Mouse (Mus musculus): ENCODE results near the gene Dusp5.
"Not testable (repeated sequence)": the region's sequence is repeated elsewhere in the genome, so short reads cannot be mapped to it uniquely, and the experiment has no call there.

Dusp5 gene

DNA sequence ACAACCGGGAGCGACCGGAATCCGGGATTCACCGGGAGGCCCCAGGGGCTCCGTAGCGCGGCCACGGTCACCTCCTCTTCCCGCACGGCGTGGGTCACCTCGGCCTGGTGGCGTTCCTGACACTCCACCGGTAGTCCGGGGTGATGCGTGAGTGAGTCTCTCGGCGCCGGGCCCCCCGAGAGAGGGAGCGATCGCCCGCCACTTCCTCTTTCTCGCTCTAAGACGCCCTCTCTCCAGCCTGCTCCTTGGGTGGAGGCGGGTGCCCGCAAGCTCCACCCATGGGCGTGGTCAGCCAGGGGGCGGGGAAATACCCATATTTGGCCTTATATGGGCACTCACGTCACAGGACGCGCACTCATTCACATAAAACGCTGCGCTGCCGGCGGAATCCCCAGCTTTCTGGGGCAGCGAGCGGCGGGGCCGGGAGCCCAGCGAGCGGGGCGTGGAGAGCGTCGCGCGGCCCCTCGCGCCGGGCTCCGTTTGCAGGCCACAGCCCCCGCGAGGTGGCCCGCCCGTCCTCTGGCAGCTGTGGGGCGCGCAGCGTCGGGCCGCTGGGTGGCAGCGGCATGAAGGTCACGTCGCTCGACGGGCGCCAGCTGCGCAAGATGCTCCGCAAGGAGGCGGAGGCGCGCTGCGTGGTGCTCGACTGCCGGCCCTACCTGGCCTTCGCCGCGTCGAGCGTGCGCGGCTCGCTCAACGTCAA, at the start of gene Dusp5:
TSS of gene Dusp5 (plus strand) at position 358 of the 703 bp plus-strand sequence.
- peak; percentile 98 for DNase-seq

DNA sequence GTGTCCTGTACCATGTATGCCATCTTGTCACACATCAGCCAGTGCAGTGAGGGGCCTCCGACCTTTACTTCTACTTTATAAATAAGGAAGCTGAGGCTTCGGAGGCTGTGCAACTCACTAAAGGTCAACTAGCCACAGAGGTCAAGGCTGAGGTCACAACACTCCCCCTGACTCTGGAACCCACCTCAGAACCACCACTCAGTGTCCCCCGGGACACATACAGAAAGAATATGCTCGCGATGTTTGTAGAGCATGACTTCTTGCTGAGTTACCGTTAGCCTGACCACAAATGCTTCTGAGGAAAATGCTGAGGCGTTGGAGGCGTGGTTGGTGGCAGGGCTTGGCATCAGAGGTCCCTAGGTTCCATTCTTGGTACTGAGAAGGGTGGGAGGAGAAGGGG, 49.3 kb upstream of the Dusp5 start:
- DNase-seq = peak; percentile 53

DNA sequence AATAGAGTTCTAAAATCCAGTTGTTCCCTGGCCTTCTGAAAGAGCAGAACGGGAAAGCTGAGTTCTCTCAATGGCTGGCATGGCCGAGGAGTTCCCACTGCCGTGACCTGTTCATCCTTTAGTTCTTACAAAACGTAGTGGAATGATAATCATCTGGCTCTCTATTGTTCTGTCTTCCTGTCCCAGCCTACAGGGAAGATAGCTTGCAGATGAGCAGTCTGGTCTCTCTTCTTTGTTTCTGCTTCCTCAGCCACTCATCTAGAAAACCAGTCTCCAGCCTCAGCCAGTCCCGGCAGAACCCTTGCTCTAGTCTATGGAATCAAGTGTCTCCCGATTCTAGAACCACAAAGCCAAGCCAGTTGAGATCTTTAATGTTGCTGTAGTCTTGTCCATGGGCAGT, 46.8 kb upstream of the Dusp5 start:
- no peak for DNase-seq

DNA sequence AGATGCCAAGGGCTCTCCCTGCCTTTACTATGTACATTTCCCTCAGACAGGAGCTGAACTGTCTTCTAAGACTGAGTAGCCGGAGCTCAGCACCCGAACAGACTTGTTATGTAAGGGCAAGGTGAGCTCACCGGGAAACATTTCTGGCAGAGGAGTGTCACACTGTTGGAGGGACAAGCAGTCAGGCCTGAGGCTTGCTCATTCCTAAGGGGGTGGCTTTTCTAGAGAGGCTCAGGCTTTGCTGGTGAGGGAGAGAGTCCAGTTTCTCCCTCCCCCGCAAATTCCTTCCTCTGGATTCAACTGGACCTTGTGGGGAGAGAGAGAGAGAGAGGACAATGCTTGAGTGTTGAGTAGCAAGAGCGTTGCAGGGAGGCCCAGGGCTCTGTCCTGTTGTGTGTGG, 46.4 kb upstream of the Dusp5 start:
- DNase-seq = no peak

DNA sequence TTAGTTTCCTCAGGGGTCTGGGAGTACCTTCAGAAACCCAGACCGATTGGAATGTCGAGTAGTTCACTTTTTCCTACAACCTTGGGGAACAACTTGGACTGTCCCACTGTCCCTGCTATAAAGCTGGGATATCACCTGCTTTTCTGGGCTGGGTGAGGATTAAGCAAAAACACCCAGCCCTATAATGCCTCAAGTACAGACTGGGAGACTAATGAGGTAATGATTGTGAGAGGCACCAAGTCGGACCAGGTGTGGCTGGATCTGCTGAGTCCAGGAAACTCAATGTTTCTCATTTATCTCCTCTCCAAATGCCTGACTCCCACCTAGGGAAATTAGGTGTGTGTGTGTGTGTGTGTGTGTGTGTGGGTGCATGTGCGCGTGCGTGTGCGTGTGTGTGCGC, 44.9 kb upstream of the Dusp5 start:
- no peak for DNase-seq

DNA sequence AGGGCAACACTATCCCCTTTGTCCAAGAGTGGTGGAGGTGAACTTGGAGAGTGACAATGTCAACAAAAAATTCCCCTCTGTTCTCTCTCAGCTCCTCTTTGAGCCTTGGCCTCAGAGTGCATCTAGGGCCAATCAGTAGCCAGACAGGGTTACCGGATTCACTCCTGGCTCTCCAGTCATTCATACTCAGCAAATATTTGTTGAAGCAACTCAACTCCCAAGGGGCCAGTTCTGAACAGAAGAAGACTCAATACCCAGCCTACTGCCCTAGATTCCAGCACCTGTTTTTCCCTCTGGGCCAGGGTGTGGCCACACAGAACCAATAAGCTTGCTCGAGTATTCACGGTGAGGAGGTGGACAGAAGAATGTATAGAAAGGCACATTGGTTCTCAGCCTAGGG, 44.0 kb upstream of the Dusp5 start:
- DNase-seq = no peak

DNA sequence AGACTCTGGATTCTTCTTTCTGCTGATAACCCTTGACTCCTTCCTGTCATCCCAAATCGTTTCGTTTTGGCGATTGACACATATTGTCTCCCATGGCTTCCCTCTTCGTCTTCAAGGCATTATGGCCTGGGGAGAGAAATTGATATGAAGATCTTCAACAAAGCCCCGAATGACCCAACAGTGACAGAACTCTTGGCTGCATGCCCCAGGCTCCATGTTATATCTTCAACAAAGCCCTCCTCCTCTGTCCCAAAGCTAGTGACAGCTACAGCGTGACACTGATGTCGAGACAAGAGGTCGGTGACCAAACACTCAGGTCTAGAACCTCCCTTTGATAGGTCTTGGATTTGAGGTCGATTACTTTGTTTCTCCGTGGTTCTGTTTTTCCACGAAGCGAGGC, 39.7 kb upstream of the Dusp5 start:
- no peak for DNase-seq

DNA sequence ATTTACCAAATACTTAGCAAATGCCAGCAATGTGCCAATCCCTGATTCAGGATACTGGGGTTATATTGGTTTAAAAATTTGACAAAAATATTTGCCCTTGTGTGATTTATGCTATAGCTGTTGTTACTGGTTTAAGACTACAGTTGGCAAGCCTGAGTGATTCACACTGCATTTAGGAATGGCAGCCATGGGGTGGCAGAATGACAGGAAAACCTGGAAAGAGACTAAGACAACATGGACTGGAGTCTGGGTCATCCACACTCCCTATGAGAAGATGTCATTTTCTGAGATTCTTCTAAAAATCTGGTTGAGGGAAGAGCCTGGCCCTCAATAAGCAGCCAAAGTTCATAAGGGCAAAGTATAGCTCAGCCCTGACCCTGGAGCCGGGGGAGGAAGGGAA, 39.0 kb upstream of the Dusp5 start:
- no peak for DNase-seq

DNA sequence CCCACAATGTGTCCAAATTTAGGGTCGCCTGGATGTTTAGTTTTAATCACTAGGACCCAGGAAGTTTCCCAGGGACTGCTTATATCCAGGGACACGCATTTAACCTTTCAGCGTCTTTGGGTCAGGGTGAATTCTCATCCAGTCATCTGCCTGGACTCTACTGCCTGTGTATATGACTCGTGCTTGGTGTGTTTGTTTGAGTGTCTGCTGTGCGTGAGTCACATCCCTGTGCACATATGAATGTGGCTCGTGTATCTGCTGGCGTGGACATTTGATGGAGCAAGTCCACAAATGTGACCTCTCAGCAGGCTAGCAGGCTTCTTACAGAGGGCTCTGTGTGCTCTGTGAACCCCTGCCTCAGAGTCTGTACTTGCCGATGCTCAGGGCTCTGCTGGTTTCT, 38.0 kb upstream of the Dusp5 start:
- DNase-seq = peak; percentile 25

DNA sequence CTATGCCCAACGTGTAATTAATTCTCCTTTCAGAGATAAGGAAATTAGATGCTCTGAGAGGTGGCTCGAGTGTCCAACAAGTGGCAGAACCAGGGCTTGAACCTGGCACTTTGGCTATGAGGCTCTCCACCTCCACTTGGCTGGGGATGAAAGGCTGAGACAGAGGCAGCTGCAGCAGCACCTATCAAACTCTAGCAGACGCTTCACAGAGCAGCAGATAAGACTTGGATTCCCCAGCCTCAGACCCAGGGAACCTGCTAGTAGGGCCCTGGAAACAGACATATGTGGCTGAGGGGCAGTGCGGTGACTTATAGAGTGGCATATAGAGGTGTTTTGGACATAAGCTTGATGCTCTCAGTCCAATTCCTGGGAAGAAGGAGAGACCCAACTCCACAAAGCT, 36.4 kb upstream of the Dusp5 start:
- no peak for DNase-seq

DNA sequence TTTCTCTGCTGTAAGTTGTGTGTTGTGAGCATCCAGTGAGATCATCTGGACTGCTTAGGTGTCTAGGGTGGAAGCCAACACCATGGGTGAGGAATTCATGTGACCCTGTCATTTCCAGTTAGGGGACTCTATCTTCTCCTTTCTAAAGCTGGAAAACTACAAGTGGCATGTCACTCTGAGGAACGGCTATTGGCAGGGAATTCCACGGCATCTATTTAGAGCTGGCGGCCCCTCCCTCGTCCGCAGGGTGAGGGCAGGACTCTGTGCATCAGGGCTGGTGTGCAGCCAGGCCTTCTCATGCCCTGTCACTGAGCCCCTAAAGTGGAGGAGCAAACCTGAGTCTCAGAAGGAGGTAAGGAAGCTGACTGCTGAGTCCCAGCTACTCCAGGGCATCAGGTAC, 35.0 kb upstream of the Dusp5 start:
- DNase-seq = no peak

DNA sequence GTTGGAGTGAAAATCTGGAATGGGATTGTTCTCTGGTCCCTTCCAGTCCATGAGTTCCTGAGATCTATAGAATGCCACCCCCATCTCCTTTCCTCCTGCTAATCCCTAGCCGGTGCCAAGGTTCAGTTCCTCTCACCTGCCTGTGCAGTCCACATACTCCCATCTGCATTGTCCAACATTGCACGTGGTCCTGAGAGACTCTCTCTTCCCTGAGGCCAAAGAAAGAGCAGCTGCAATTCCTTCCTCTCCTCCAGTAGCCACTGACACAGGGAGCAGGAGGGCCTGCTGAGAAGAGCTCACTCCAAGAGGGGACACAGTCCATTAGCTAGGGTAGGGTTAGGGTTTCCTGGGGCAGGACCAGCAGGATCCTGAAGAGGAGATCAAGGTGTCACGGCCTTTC, 31.0 kb upstream of the Dusp5 start:
- DNase-seq = no peak

DNA sequence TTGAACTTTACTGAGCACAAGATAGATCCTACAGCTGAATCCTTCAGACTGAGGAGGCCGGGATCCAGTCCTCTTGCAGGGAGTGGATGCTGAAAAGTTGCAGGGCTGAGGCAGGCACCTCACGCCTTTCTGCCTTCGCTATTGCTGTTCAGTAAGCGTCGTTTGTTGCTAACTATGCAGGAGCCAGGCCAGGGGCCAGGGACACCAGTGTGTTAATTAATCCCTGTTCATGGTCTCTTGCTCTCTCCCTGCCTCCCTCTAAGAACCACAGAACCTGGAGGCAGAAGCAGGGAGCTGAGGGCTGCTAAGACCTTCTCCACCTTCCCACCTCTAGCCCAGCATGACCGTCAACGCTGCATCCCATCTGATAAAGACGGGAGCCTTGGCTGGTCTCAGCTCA, 29.9 kb upstream of the Dusp5 start:
- DNase-seq = no peak

DNA sequence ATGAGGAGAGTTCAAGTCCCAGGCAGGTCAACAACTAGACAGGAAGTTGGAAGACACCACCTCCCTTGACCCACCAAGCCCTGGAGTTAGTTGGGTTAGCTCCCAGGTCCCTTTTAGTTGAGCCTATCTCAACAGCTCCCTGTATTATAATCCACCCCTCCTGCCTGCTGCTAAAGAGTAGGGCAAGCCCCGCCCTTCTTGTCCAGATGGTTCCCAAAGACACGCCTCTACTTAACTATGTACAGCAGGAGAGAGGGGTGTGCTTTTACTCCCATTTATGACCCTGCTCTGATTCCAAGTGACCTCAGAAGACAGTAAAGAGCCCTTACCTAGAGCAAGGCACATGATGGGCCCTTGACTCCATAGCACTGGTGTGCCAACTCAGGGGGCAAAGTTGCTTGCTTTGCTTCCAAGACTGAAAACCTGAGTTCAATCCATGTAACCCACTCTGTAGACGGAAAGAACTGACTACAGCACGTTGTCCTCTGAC, 29.4 kb upstream of the Dusp5 start:
- no peak for DNase-seq

DNA sequence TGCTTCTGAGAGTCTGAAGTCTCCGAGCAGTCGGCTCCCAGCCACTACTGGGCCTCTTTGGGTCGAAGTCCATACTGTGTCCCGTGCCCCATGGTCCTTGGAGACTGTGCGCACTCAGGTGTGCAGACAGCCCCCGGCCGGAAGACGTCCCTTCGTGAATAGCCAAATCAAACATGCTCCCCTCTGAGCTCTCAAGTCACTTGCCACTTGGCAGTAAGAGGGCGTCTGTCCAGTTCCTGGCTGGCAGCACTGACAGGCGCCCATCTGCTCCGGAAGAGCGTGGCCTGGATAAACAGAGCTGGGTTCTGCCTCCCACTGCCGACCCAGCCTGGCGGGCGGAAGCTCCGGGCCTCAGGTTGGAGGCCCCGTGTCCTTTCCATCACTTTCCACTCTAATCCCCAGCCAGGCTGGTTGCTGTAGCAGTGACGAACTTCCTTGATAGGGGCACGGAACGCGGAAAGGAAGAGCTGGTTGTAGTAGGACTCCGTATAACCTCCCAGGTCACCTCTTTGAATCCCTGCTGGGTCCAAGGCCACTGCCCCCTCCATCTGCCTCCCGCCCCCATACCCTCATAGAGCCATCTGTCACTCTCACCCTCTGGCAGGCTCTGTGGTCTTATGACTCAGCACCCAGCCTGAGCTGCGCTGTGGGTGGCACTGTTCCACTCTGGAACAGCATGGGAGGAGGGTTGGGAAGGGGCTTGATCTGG, 28.5 kb upstream of the Dusp5 start:
- DNase-seq = peak; percentile 66

DNA sequence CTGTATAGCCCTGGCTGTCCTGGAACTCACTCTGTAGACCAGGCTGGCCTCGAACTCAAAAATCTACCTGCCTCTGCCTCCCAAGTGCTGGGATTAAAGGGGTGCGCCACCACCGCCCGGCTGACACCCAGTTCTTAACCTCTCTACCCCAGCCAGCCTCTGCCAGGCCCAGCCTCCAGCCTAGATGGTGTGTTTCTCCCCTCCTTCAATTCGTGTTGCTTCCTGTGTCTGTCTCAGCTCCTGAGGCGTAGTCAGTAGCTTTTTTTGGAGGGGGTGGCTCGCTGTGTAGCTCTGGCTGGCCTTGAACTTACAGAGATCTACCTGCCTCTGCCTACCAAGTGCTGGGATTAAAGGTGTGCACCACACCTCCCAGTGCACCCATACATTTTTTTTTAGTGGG, 27.7 kb upstream of the Dusp5 start:
- DNase-seq = not testable (repeated sequence)

DNA sequence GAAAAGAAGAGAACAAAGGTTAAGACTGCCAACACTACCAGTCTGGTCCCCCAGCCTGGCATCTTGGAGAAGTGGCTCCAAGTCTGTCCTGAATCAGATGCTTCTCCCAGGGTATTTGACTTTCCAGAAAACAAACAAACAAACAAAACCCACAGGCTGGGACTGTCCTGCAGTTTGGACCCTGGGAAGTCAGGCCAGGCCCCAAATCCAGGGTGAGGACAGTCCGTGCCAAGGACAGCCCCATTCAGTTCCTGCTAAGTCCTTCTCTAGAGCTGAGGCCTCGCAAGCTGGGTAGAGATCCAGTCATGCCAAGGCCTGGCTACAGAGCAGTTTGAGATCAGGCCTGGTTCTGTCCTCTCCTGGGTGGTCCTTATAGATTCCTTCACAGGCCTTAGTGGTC, 27.1 kb upstream of the Dusp5 start:
- DNase-seq = no peak

DNA sequence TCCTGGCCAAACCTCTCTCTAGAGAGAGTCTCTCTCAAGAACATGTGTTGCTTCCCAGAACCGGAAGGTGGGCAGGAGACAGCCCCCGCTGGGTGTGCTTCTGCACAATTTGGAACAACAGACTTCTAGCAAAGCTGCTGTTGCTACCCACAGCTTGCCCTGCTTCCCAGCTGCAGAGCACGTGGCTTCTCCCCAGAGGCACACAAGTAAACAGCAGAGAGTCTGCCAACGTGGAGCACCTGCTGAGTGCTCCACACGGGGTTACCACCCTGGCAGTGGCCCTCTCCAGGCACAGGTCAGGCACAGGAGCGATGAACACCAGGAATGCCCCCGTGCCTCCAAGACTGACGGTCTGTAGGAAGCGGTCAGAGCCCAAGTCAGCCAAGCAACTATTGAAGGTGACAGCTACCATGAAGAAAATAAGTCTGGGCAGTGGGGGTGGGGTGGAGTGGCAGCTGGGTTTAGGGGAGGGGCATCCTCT, 26.0 kb upstream of the Dusp5 start:
- DNase-seq = no peak

DNA sequence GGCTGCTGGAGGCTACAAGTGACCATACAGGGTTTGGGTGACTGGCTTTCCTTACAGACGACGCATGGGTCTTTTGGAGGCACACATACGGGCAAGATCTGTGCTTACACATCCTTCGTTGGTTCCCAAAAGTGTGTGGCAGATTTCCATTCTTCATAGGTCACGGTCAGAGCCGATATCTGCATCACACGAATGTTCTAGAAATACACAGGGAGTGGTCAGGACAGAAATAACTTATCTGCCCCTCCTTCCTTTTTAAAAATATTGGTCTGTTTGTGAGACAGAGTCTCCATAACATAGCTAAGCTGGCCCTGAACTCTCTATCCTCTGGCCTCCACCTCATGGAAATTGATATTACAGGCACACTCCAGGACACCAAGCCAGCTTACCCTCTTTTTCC, 24.7 kb upstream of the Dusp5 start:
- no peak for DNase-seq

DNA sequence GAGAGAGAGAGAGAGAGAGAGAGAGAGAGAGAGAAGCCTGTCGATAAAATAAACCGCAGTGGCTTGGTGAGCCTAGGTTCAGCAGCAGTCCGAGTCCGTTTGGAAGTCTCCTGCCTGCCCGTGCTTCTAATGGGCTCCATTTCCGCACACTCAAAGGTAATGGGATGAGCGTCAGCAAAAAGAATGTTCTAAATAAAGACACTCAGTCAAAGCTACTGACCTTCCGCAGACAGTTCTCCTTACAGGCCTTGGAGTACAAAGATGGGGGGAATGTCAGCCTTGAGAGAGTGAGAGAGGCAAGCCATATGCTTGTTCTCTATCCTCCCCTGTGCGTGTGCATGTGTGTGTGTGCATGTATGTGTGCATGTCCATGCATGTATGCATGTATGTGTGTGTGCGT, 23.2 kb upstream of the Dusp5 start:
- no peak for DNase-seq

DNA sequence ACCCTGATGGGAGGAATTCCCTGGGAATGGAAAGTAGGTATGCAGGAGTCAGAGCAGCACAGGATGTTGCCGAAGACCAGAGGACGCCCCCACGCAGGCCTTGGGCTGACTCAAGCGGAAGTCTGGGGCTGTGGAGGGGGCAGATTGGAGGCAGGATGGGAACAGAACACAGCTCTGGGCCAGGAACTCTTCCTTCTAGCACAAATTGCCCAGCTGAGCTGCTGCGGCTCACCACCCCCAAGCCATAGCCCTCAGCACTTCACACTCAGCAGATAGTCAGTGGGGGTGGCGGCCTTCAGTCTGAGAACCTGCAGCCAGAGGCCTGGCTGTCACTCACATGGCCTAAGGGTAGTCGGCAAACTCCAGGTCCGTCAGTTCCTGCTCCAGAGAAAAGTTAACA, 21.4 kb upstream of the Dusp5 start:
- DNase-seq = no peak

DNA sequence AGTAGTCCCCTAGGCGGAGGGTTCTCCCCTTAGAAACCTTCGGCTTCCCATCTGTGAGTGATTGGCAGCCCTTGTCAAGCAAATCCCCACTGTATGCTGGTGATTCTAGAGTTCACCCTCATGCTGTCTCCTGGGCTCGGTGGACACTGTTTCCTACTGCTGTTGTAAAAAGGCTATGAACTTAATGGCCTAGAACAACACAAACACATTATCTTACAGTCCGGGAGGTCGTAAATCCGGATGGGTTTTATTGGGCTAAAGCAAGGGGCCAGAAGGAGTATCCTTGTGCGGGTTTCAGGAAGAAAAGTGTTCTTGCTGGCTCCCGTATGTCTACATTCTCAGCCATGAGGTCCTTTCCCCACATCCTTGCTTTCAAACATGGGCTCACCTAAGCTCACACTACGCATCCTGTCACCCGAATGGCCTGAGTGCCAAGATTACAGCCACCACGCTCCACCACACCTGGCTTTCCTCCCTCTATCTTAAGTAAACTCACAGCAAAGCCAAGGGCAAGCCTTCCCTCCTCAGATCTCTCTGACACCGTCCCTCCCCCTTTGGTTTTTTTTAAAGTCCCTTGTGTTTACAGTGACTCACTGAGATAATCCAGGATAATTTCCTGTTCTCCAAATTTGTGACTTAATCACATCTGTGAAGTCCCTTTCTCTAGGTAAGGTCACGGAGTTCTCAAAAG, 17.5 kb upstream of the Dusp5 start:
- DNase-seq = no peak

DNA sequence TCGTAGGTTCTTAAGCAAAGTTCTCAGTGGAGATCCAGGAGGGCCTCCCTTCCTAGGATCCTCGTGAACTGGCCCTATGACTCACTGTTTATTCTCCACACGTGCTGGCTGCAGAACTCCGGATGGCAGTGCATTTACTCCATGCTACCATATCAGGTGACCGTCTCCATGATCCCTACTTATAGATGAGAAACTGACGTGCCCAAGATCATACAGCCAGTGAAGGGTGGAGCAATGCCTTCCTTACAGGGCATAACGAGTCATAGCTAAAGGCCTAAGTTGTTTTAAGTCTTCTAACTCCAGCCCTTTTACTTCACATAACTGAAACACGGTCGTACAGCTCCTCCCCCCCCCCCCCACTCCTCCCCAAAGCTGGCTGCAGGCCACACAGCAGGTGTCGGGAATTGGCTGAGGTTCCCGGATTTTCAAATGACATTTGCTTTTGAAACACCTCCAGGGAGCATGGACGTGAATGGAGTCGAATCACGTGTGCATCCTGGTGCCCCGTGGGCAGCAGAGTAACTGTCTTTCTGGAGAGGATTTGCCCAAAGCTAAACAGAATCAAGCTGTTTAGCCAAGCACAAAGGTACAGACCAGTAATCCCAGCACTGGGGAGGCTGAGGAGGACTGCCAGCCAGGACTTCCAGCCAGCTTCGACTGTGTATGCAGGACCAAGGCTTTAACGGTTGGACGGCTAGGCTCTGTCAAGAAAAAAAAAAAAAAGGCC, 11.4 kb upstream of the Dusp5 start:
- no peak for DNase-seq
